Mouse (Mus musculus) CH12.LX (cell line): ENCODE results near the gene Lca5l. TPM values are rescaled to one million over a fixed set of nuclear protein-coding genes. Genes with fewer than 3 reads are reported as not detected.

Experiments
- DNase-seq: peaks from one replicate; pipeline ENCODE4 v3.0.0-alpha.2; 2013; ENCODE audit errors: extremely low read depth
- H3K27ac ChIP-seq: 2 replicates; pipeline ENCODE4 v1.5.1; 2012; ENCODE audit warnings: low read depth, mild to moderate bottlenecking, control low read depth, moderate library complexity; ENCODE audit not compliant: insufficient read depth
- H3K27me3 ChIP-seq: replicated peaks from 2 replicates; pipeline ENCODE3; 2012; ENCODE audit warnings: inconsistent platforms
- H3K36me3 ChIP-seq, 2 experiments: replicated peaks in 1 of 2; 2 replicates each; pipeline versions ENCODE3 to v1.6.1; 2012; ENCODE audit warnings: inconsistent platforms in 1 of 2, low read length in 1 of 2, mild to moderate bottlenecking in 1 of 2, mixed read lengths in 1 of 2, moderate library complexity in 1 of 2; ENCODE audit not compliant: control insufficient read depth in 1 of 2, insufficient read depth in 1 of 2
- H3K4me1 ChIP-seq, 2 experiments: 2 replicates each; pipeline ENCODE4 v1.6.1; 2012; ENCODE audit warnings: inconsistent platforms in 1 of 2, moderate library complexity in 1 of 2; ENCODE audit not compliant: insufficient read depth in 2 of 2, control insufficient read depth in 1 of 2
- H3K4me2 ChIP-seq: 2 replicates; pipeline ENCODE4 v1.6.1; 2012; ENCODE audit warnings: low read depth, mild to moderate bottlenecking, control low read depth; ENCODE audit not compliant: poor library complexity, insufficient read depth, severe bottlenecking
- H3K4me3 ChIP-seq, 3 experiments: fragments of 150-350 bp in 1 of 3; sonication (generic) in 1 of 3; replicated peaks in 1 of 3; 2 replicates each; pipeline versions ENCODE3 to v1.5.1; 2011 to 2012; ENCODE audit warnings: low read depth in 2 of 3, low read length in 2 of 3, mild to moderate bottlenecking in 2 of 3, moderate library complexity in 2 of 3, control low read depth in 1 of 3, improper control_type of control experiment in 1 of 3, inconsistent platforms in 1 of 3, mixed read lengths in 1 of 3; ENCODE audit not compliant: poor library complexity in 1 of 3
- H3K79me2 ChIP-seq: replicated peaks from 2 replicates; pipeline ENCODE4 v1.6.1; 2012; ENCODE audit warnings: mild to moderate bottlenecking, moderate library complexity; ENCODE audit not compliant: control insufficient read depth, poor library complexity, insufficient read depth, severe bottlenecking; ENCODE audit errors: extremely low read depth
- H3K9ac ChIP-seq: 2 replicates; pipeline ENCODE4 v1.6.1; 2012; ENCODE audit warnings: low read depth, mild to moderate bottlenecking, control low read depth, moderate library complexity; ENCODE audit not compliant: insufficient read depth
- H3K9me3 ChIP-seq: replicated peaks from 2 replicates; pipeline ENCODE3; 2012; ENCODE audit warnings: low read length, inconsistent platforms, mixed read lengths
- BHLHE40 ChIP-seq: IDR thresholded peaks from 2 replicates; pipeline ENCODE4 v1.6.1; 2011; ENCODE audit warnings: mild to moderate bottlenecking, low read depth, low read length, improper control_type of control experiment
- CHD1 ChIP-seq: IDR thresholded peaks from 2 replicates; pipeline ENCODE4 v1.6.1; 2012; ENCODE audit warnings: low read depth, low read length, improper control_type of control experiment, inconsistent platforms
- CHD2 ChIP-seq: IDR thresholded peaks from 2 replicates; pipeline ENCODE4 v1.6.1; 2011; ENCODE audit warnings: low read length, improper control_type of control experiment
- CTCF ChIP-seq, 2 experiments: IDR thresholded peaks in 1 of 2; conservative IDR thresholded peaks in 1 of 2; 2 replicates each; pipeline ENCODE4 v1.5.1; 2011 to 2012; ENCODE audit warnings: low read depth in 2 of 2, low read length in 2 of 2, improper control_type of control experiment in 1 of 2, inconsistent platforms in 1 of 2, mild to moderate bottlenecking in 1 of 2, moderate library complexity in 1 of 2
- ELF1 ChIP-seq: IDR thresholded peaks from 2 replicates; pipeline ENCODE4 v1.6.1; 2014; ENCODE audit warnings: low read depth, mild to moderate bottlenecking, inconsistent platforms, low read length, improper control_type of control experiment
- EP300 ChIP-seq: IDR thresholded peaks from 2 replicates; pipeline ENCODE4 v1.6.1; 2011; ENCODE audit warnings: low read length, improper control_type of control experiment
- JUN ChIP-seq: IDR thresholded peaks from 2 replicates; pipeline ENCODE4 v1.6.1; 2011; ENCODE audit warnings: low read depth, mild to moderate bottlenecking, low read length, improper control_type of control experiment, moderate library complexity; ENCODE audit not compliant: insufficient read depth
- MAX ChIP-seq: IDR thresholded peaks from 2 replicates; pipeline ENCODE4 v1.6.1; 2011; ENCODE audit warnings: low read length, improper control_type of control experiment
- MXI1 ChIP-seq: IDR thresholded peaks from 2 replicates; pipeline ENCODE4 v1.6.1; 2011; ENCODE audit warnings: mild to moderate bottlenecking, low read depth, low read length, improper control_type of control experiment
- PAX5 ChIP-seq: IDR thresholded peaks from 2 replicates; pipeline ENCODE4 v1.6.1; 2012; ENCODE audit warnings: low read length, inconsistent platforms, mixed read lengths
- POLR2A ChIP-seq: IDR thresholded peaks from 2 replicates; pipeline ENCODE4 v1.6.1; 2011; ENCODE audit warnings: low read depth, mild to moderate bottlenecking, improper control_type of control experiment, low read length
- RAD21 ChIP-seq: IDR thresholded peaks from 2 replicates; pipeline ENCODE4 v1.6.1; 2011; ENCODE audit warnings: low read depth, mild to moderate bottlenecking, low read length, improper control_type of control experiment, moderate library complexity
- RCOR1 ChIP-seq: conservative IDR thresholded peaks from 2 replicates; pipeline ENCODE4 v1.6.1; 2012; ENCODE audit warnings: low read depth, mild to moderate bottlenecking, inconsistent platforms, low read length, improper control_type of control experiment
- SMC3 ChIP-seq: IDR thresholded peaks from 2 replicates; pipeline ENCODE4 v1.6.1; 2011; ENCODE audit warnings: low read depth, low read length, improper control_type of control experiment
- TBP ChIP-seq: conservative IDR thresholded peaks from 2 replicates; pipeline ENCODE4 v1.6.1; 2011; ENCODE audit warnings: low read depth, low read length, improper control_type of control experiment
- UBTF ChIP-seq: IDR thresholded peaks from 2 replicates; pipeline ENCODE4 v1.6.1; 2012; ENCODE audit warnings: low read depth, mild to moderate bottlenecking, inconsistent platforms, low read length, improper control_type of control experiment, moderate library complexity
- USF2 ChIP-seq: conservative IDR thresholded peaks from 2 replicates; pipeline ENCODE4 v1.6.1; 2011; ENCODE audit warnings: low read depth, low read length, improper control_type of control experiment
- ZC3H11A ChIP-seq: IDR thresholded peaks from 2 replicates; pipeline ENCODE4 v1.6.1; 2012; ENCODE audit warnings: low read depth, mild to moderate bottlenecking, inconsistent platforms, low read length, improper control_type of control experiment
- ZNF384 ChIP-seq: IDR thresholded peaks from 2 replicates; pipeline ENCODE4 v1.6.1; 2012; ENCODE audit warnings: low read depth, low read length, improper control_type of control experiment, inconsistent platforms
- dilution Hi-C: fragments of 300-500 bp; cut with MboI; formaldehyde crosslinking; loops from 2 replicates; pipeline ENCODE4 v1.14.3; 2020; ENCODE audit warnings: low sequenced_read_pairs; ENCODE audit not compliant: extremely low pct_unique_long_range_greater_than_20kb, extremely low pct_ligation_motif_present
- in situ Hi-C: fragments of 300-500 bp; cut with MboI; formaldehyde crosslinking; loops from 3 replicates; pipeline ENCODE4 v1.14.3; 2019; ENCODE audit warnings: low sequenced_read_pairs, low pct_ligation_motif_present, low pct_unique_long_range_greater_than_20kb, mixed read lengths
- polyA plus RNA-seq: library from polyadenylated mRNA; unstranded; fragments of >175 nt; gene quantifications from 2 replicates; pipeline ENCODE4 v1.2.1, GENCODE M21; 2012; ENCODE audit warnings: low read depth; ENCODE audit not compliant: insufficient read length
- total RNA-seq, 2 experiments: library from RNA; depleted of rRNA; stranded (reverse); fragments of 300-350 nt in 1 of 2; fragments of >200 nt in 1 of 2; gene quantifications; 2 replicates each; pipeline ENCODE4 v1.2.3; 2012 to 2014

Lca5l gene
- total and polyA plus RNA-seq, 3 experiments, result 0.04 to 0.33 TPM; not detected in 1

- dilution Hi-C loops, result no loop called here
Measured at GRCm38 (mm10) chr16:96209789-96210188, 17.7 kb upstream of the Lca5l start.

DNA sequence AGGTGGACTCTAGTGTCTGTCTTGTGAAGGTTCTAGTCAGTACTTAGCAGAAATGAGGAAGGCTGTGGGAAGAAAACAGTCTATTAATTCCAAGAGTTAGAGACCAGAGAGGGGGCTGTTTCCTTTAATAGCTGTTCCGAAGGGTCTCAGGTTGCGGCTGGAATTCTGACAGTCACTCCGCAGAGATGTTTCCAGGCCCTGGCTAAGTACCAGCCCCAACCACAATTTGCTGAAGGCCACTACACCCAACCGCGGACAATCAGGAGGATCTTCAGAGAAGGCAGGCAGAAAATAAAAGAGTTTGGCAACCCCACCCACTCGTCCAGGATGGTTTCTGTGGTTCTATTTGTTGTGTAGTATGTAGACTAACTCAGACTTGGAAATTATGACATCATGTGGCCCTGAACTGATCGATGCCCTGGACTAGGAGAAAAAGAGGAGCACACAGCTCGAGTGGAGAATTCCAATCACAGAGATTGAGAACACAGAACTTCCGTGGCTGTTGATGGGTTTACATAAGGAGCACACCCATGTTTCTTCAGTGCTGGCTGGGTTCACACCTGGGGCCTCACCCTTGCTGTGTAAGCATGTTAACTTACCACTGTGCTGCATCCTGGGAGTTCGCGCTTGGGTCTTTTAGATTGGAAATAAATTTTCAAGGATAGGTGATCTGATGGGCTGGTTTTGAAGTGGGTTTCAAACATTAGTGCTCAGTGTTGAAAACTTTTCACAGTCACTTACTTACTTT is 9.6 kb upstream of the Lca5l start:
- H3K79me2 ChIP-seq, result no peaks in the 10 kb centered on the region
- TF ChIP-seq TBP, result no peak
- no peak for TF ChIP-seq UBTF
- TF ChIP-seq PAX5, result no peak
- no peak for TF ChIP-seq MXI1
- TF ChIP-seq ZNF384, result no peak
- TF ChIP-seq RAD21, result no peak
- no peak for TF ChIP-seq ZC3H11A
- TF ChIP-seq POLR2A, result no peak
- TF ChIP-seq USF2, result no peak
- no peak for TF ChIP-seq JUN
- TF ChIP-seq RCOR1, result no peak
- no peak for TF ChIP-seq BHLHE40
- TF ChIP-seq SMC3, result no peak
- no peak for TF ChIP-seq CTCF (conservative IDR thresholded peaks at IDR 0.05 in 1 of 2, IDR thresholded peaks at IDR 0.05 in 1 of 2; ENCODE audit: low read depth in 2 of 2, low read length in 2 of 2)
- TF ChIP-seq ELF1, result no peak
- no peak overlapping the region for H3K9ac ChIP-seq
- H3K4me1 ChIP-seq, result peaks cover 2 to 3% of the 10 kb centered on the region in 2 experiments; a peak in 2 of 4 replicates
- dilution Hi-C loops, result no loop called here
- in situ Hi-C loops, result no loop called here
- H3K27me3 ChIP-seq, result no peaks in the 10 kb centered on the region
- H3K36me3 ChIP-seq, result no peaks in the 10 kb centered on the region
- H3K4me2 ChIP-seq, result no peak overlapping the region
- no peak overlapping the region for H3K27ac ChIP-seq
- no peaks in the 10 kb centered on the region for H3K9me3 ChIP-seq
- no peak overlapping the region for H3K4me3 ChIP-seq
- DNase-seq, result no peak

More at GRCm38 (mm10) chr16:96209789-96210188, 17.7 kb upstream of the Lca5l start:
- H3K79me2 ChIP-seq, result no peaks in the 10 kb centered on the region
- H3K36me3 ChIP-seq, result no peaks in the 10 kb centered on the region
- no peak overlapping the region for H3K27ac ChIP-seq
- peaks cover 17 to 34% of the 10 kb centered on the region in 2 experiments for H3K4me1 ChIP-seq
- no peak for DNase-seq
- no peak overlapping the region for H3K4me3 ChIP-seq
- in situ Hi-C loops, result no loop called here
- TF ChIP-seq CHD2, result no peak
- TF ChIP-seq CHD1, result no peak
- no peak for TF ChIP-seq EP300
- TF ChIP-seq TBP, result no peak
- 0 out of 2 replicates have a peak, but pooled peaks have one; percentile 17 for TF ChIP-seq MAX
- H3K27me3 ChIP-seq, result no peaks in the 10 kb centered on the region
- H3K4me2 ChIP-seq, result no peak overlapping the region
- H3K9me3 ChIP-seq, result peaks cover 8% of the 10 kb centered on the region
- no peak overlapping the region for H3K9ac ChIP-seq
